Mouse (Mus musculus) spleen, adult 2 months (tissue): ENCODE measurements around the gene Lins1.

Experiments
- CTCF ChIP-seq: fragments of 200-500 bp; IDR thresholded peaks from 2 replicates; pipeline ENCODE4 v1.5.1; 2011; ENCODE audit warnings: mild to moderate bottlenecking, inconsistent platforms; ENCODE audit not compliant: insufficient read depth, insufficient read length, insufficient replicate concordance; ENCODE audit errors: extremely low read depth
- POLR2A ChIP-seq: fragments of 200-500 bp; IDR thresholded peaks from 2 replicates; pipeline ENCODE4 v1.6.1; 2011; ENCODE audit warnings: low read depth, low read length, inconsistent platforms

- TF ChIP-seq CTCF = no peak
- no peak for TF ChIP-seq POLR2A
These were observed 47.7 kb downstream of the Lins1 start for GRCm38 (mm10) chr7:66737418-66737817.
